Mouse (Mus musculus) G1E (cell line): Measurements from ENCODE around the gene Myo15.

ENCODE experiments used
- CTCF ChIP-seq: IDR thresholded peaks from 2 replicates; pipeline ENCODE4 v1.5.1; 2012; ENCODE audit warnings: low read depth, low read length, inconsistent platforms, mixed read lengths
- GATA1 ChIP-seq: IDR thresholded peaks from 2 replicates; pipeline ENCODE4 v1.6.1; 2012; ENCODE audit warnings: borderline replicate concordance, low read length, inconsistent platforms, mixed read lengths

- no peak for TF ChIP-seq CTCF
- no peak for TF ChIP-seq GATA1
These were observed 26.2 kb upstream of the Myo15 start for GRCm38 (mm10) chr11:60442896-60443295.
